Mouse (Mus musculus) gastrocnemius, adult 18-20 months (tissue): Measurements from ENCODE around the gene Rbm8a. TPM values are rescaled to one million over a fixed set of nuclear protein-coding genes. Genes with fewer than 3 reads are reported as not detected.
A peak's percentile ranks its signal among the peaks of the same experiment; 100 is the strongest.

Experiments used
- DNase-seq: peaks from one replicate; pipeline ENCODE4 v3.0.0; 2021; ENCODE audit warnings: low spot score
- long read RNA-seq, 2 experiments: library from polyadenylated mRNA; stranded (forward); transcript quantifications; one replicate each; pipeline ENCODE4 v2.0.0; 2021
- total RNA-seq, 2 experiments: library from RNA; stranded (reverse); gene quantifications; 2 replicates each; pipeline ENCODE4 v1.2.3; 2021

Rbm8a gene
- total RNA-seq, result 10 to 100 TPM; 24.4 to 33.3 TPM
- long read RNA-seq, experiment 1, transcript Rbm8a-202 (6 exons, 2,604 nt), result minor isoform, 10 of 29 reads
- long read RNA-seq, experiment 1, transcript Rbm8a-201 (6 exons, 2,608 nt), result major isoform, 13 of 29 reads
- long read RNA-seq, experiment 1, partial matches to known transcripts, result 1 of 29 reads
- long read RNA-seq, experiment 1, other reads (novel, unspliced or antisense), result 4 of 29 reads
- long read RNA-seq, experiment 2, transcript Rbm8a-201 (6 exons, 2,608 nt), result major isoform, 19 of 37 reads
- long read RNA-seq, experiment 2, transcript Rbm8a-202 (6 exons, 2,604 nt), result minor isoform, 11 of 37 reads
- long read RNA-seq, experiment 2, partial matches to known transcripts, result 1 of 37 reads
- long read RNA-seq, experiment 2, other reads (novel, unspliced or antisense), result 5 of 37 reads

DNA sequence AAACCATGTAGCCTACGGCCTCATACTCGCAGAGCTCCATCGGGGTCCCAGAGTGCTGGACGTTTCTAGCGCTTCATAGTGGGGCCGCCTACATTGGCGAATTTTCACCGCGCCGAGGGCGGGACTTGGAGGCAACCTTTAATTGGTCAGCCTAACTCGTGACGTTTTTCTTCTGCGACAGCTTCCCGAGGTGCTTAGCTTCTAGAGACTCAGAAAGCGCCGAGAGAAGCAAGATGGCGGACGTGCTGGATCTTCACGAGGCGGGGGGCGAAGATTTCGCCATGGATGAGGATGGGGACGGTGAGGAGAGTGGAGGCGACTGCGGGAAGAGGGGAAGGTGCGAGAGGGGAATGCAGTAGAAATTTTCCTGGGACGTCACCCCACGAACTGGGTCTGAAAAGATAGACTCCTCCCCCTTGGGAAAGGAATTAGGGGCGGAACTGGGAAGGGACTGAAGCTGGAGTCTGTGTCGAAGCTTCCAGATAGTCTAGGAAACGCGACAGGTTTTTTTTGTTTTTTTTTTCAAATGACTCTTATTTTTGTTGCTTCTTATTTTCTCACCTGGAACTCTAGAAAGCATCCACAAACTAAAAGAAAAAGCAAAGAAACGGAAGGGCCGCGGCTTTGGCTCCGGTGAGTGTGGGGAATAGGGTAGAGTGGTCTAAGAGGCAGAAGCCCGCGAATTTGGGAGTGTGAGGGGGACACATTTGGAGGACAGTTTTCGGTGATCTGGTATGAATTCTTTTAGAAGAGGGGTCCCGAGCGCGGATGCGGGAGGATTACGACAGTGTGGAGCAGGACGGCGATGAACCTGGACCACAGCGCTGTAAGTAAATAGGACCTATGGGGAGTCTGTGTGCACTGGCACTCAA is at the start of gene Rbm8a:
TSS of gene Rbm8a (plus strand) at position 205 of the 872 bp plus-strand sequence.
- DNase-seq, result peak; percentile 98

DNA sequence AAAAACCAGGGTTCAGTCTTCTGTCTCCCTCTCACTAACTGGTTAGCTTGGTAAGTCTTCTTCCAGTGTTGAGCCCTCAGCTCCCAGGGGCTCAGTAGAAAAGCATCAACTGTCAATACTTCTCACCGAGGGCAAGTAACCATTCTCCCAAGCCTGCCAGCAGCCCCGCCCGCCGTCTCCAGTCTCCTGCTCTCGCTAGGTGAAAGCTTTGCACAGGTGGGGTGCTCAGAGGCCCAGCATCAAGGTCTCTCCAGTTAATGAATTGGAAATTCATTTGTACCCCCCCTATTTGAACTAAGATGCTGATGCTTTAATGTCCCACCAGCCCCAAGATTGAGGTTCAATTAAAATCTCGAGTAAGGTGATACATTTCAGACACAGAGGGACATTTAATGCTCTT is 48.6 kb upstream of the Rbm8a start:
- DNase-seq, result no peak

DNA sequence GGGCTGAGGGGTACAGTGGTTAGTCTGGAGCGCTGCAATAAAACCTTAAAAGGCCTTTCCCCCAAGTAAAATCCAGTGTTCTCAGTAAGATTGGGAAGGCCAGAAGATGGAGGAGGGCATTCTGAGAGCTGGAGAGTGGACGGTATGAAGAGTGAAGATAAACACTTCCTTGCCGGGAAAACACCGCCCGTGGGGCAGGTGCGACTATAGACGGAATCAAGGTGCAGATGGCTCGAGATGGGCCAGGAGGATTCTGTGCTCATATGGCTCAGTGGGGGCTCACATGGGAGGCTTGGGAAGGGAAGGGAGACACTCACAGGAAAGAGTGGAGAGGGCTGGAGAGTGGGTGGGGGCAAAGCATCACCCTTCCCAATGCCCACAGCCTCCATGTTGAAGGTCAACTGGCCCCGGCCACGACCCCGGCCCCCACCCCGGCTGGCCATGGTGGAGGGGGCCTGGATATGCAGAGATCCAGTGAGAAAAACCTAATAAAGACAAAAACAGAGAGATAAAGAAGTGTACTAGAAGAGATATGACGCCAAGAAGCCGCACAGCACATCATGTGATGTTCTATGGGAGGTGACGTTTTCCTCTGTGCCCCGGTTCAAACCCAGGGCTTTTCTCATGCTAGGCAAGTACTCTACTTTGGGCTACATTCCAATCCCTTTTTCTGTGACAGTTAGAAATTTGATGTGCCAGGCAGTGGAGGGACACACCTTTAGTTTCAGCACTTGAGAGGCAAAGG is 47.8 kb upstream of the Rbm8a start:
- DNase-seq, result no peak

DNA sequence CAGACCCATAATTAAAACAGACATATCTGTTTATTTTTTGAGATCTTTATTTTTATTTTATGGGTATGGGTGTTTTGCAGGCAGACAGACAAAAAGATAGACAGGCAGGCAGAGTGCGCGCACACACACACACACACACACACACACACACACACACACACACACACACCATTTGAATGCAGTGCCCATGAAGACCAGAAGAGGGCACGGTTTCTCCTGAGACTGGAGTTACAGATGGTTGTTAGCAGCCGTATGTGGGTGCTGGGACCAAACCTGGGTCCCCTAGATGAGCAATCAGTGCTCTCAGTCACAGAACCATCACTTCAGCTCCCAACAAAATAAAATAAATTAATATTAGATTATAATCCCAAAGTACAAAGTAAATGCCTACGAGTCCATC is 46.3 kb upstream of the Rbm8a start:
- no peak for DNase-seq

DNA sequence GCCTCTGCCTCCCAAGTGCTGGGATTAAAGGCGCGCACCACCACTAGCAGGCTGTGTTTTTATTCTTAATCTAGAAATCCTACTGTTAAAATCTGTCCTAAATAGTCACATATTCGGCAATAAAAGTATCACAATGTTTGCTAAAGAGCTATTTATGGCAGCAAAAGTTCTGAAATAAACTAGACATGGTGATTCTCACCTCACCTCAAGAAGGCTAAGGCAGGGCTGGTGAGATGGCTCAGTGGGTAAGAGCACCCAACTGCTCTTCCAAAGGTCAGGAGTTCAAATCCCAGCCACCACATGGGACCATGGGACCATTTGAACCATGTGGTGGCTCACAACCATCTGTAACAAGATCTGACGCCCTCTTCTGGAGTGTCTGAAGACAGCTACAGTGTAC is 39.1 kb upstream of the Rbm8a start:
- no peak for DNase-seq

DNA sequence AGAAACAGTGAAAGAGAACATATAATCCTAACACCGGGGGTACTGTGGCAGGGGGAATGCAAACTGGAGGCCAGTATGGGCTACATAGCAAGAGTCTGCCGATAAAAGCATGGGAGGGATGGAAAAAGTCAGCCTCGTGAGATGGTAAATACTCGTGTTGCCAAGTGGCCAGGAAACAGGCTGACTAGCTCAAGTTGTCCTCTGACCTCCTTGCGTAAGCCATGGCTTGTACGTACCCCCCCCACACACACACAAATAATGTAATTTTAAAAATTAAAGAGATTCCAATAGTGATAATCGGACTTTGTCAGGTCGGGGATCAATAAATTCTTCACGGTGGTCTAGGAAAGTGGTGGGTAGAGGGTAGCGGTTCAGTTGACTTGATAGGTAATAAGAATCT is 36.4 kb upstream of the Rbm8a start:
- DNase-seq, result peak; percentile 57

DNA sequence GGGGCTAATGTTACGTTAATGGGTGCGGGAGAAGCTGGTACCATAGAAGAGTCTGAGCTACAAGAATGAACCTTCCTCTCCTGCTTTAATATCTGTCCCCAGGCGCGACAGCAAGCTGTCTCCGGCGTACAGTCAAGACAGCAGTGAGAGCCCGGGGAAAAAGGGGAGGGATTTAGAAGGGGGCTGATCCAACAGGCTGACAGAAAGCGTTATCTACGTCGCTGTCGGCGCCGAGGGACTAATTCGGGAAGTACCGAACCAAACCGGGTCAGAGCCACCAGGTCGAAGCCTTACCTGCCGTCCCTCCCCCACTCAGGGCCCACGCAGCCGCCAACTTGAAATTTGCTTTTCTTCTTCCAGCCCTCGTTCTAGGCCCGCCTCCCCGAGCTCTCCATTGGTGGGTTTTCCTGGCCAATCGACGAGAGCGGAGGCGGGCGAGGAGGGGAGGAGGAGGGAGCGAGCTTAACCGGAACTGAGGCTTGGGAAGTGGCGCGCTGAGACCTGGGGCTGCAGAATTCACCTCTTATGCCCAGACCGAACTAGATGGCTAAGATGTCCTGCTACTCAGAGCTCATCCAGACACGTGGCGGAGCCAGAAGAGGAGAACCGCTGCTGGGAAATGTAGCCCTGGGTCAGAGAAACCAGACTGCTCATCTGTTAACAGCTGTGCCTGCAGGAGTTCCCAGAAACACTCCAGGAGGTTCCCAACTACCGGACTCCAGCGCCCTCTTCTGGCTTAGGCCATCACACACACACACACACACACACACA is 35.8 kb upstream of the Rbm8a start, which contains the start of gene Polr3gl:
TSS of gene Polr3gl (minus strand) at position 392 of the 771 bp plus-strand sequence.
- DNase-seq, result peak; percentile 96

DNA sequence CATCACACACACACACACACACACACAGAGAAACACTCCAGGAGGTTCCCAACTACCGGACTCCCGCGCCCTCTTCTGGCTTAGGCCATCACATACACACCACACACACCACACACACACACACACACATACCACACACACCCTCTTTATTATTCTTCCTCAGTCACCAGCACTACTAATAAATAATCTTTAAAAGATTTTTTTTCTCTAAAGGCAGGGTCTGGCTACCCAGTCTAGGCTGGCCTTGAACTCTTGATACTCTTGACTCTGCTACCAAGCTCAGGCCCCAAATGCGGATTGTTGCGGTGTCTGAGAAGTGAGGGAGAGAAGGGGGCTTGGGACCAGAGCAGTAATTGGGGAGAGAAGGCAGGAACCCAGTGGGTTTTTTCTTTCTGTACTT is 34.9 kb upstream of the Rbm8a start:
- DNase-seq, result no peak

DNA sequence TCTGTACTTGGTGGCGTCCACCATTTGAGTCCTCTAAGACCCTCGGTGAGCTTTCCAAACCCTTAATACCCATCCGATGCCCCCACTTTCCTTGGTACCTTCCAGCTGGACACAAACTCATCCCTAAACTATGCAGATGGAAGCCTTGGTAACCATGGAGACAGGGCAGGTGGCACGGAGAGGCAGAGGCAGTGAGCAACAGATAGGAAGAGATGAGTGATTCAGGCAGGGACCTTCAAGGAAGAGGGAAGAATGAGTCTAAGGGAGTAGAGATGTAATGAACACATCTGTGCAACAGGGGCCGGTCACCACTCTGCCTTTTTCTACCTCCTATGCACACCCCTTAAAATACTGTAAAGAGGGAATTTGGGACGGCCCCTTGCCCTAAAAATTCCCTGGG is 34.1 kb upstream of the Rbm8a start:
- DNase-seq, result no peak

DNA sequence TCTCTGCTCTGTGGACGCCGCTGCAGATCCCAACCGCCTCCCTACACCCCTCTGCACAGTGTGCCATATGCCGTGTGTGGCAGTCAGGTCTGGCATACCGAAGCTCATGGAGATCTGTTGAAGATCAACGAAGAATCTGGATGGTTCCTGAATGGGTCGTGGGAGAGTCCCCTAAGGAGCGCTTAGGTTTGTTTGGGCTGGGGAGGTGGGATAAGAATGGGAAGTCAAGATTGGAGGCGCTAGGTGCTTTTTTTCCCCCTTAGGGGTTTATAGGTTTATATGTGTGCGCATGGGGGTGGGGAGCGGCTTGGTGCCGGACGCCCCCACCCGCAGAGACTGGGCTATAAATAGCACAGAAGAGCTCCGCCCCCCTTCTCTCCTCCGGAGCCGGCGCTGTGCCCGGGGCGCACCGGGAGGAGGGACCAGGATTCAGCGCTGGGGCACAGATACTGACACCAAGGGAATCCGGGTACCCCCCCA is 33.5 kb upstream of the Rbm8a start, which contains the start of gene Ankrd34a:
TSS of gene Ankrd34a (plus strand) at position 409 of the 480 bp plus-strand sequence.
- DNase-seq, result peak; percentile 66

DNA sequence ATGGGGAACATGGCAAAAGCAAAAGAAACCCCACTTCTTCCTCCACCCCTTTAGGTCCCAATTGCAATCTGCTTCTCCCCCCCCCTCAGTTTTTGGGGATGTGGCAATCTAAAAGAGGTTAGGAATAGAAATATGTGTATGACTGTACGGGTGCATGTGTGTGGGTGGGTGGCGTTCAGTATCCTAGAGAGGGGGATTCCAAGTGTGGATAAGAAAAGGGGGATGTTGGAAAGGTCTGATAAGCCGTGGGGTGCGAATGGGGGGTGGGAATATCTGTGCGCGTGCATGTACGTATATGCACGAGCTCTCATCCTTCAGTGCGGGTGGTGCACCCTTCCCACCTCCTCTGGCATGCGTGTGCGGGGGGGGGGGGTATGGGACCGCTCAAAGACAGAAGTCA is 32.9 kb upstream of the Rbm8a start:
- no peak for DNase-seq

DNA sequence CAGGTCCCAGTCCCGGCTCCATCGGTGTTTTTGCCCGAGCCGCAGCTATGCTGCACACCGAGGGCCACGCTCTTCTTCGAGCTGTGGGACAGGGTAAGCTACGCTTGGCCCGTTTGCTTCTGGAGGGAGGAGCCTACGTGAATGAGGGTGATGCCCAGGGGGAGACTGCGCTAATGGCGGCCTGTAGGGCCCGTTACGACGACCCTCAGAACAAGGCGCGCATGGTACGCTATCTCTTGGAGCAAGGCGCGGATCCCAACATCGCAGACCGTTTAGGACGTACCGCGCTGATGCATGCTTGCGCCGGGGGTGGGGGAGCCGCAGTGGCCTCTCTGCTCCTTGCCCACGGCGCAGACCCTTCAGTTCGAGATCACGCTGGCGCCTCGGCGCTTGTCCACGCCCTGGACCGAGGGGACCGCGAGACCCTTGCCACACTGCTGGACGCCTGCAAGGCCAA is 32.3 kb upstream of the Rbm8a start:
- no peak for DNase-seq

DNA sequence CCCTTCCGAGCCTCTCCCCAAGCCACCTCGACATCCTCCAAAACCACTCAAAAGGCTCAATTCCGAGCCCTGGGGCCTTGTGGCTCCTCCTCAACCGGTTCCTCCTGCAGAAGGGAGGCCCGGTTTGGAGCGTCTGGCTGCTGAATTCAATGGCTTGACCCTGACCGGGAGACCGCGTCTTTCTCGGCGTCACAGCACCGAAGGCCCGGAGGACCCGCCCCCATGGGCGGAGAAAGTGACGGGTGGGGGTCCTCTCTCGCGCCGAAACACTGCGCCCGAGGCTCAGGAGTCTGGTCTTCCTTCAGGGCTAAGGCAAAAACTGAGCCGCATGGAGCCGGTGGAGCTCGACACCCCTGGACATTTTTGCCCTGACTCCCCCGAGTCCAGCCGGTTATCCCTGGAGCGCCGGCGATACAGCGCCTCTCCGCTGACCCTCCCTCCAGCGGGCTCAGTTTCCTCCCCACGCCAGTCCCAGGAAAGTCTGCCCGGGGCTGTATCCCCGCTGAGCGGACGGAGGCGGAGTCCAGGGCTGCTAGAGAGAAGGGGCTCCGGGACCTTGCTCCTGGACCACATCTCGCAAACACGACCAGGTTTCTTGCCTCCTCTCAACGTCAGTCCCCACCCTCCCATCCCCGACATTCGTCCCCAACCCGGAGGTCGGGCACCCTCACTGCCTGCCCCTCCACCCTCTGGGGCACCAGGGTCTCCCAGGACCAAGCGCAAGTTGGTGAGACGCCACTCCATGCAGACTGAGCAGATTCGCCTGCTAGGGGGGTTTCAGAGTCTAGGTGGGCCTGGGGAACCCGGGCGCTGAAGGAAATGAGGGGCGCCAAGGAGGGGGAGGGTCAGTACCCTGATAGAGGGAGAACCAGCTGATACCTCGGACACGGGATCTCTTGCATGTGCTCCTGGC is 31.3 kb upstream of the Rbm8a start:
- peak; percentile 64 for DNase-seq

DNA sequence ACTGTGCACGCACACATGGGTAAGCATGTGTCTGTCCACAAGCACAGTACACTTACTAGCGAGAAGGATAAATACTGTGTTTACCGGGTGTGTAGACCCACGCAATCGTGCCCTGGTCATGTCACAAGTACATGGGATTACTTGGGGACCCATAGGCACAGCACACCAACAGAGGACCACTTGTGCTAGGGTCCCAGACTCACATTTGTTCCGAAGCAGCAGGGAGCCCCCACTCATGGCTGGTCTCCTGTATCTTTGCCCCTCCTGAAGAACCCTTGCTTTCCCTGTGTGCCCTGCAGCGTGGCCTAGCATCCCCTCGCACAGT is 30.7 kb upstream of the Rbm8a start:
- DNase-seq, result no peak

DNA sequence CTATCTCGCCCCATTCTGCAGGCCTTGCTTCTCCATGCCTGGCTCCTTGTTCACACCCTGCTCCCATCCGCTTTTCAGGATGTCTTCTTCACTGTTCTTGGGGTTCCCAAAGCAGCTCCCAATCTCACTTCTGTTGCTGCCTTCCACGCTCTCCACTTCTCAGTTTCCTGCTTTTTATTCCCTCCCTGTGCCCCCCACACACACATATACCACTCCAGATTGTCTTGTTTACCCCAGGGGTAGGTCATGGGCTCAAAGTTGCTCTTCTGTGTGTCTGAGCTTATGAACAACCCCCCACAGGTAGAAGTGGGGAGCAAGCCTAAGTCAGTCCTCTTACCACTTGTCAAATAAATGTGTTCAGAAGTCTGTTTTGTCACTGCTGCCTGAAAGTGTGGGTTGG is 30.3 kb upstream of the Rbm8a start:
- DNase-seq, result no peak

DNA sequence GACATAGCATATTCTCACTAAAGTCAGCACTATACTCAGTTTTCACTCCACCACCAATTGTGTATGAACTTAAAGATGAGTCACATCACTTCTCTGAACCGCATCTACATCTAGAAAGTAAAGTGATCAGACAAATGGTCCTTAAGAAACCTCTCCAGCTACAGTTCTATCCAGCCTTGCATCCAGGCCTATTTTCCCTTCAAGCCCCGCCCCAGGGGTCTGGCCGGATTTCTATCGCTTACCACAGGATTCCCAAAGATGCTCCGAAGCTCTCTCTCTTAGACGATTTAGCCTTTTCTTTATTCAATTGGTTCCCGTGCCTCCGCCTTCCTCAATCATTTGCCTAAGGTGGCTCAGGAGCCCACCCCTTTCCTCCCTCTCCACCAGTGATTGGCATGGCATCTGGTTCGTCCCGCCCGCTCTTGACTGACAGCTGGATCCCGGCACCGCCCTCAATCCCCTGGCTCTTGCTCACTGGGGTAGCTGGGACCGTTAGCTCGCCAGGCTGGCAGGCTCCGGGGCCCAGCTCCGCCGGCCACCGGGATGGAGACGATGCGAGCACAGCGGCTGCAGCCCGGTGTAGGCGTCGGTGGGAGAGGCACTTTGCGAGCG is 29.0 kb upstream of the Rbm8a start, which contains the start of gene Lix1l:
TSS of gene Lix1l (plus strand) at position 511 of the 612 bp plus-strand sequence.
- DNase-seq, result peak; percentile 96

DNA sequence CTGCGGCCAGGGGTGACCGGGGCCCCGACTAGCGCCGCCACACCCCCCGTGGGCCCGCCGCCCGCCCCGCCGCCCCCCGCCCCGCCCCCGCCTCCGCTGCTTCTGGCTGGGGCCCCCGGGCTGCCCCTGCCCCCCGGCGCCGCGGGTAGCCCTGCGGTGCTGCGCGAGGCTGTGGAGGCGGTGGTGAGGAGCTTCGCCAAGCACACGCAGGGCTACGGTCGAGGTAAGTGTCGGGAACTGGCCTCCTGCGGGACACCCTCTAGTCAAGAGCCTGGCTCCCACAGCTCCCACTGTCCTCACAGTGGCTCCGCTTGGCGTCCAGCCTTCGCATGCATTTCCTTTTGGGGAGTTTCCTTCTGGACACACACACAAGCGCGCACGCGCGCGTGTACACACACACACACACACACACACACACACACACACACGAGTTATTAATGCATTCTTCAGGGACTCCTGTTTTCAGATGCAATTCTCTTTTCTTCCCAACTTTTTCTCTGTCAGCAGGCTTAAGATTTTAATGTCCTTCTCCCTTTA is 28.4 kb upstream of the Rbm8a start:
- peak; percentile 63 for DNase-seq

DNA sequence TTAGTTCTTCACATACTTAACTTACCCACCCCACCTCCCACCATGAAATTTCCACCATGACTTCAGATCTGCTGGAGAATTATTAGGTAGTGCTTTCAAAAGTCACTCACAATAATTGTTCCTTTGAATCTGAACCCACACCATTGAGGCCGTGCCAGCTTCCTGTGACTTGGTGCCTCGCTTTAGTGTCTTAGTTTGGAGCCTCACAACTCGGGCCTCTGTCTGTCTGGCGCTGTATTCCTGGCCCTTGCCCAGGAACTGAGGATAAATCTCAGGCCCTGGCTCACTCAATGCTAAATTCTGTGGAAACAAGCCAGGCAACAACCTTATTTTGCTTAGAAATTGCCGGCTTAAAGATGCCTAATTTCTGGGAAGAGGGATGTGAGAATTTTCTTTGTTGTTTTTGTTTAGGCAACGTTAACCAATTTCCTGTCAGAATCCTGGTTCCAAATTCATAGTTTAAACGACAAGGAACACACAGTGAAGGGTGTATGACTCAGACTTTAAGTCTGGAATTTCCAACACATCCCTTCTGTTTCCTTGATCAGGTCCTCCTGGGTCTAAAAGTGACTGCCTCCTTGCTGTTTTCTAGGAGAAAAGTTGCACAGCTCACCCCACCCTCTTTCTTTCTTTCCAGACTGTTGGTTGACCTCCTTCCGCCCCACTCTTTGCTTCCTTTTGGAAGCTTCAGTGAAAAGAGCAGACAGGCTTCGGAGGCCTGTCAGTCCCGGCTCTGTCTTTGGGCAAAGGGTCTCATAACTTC is 27.6 kb upstream of the Rbm8a start:
- DNase-seq, result no peak
